8 mouse cellular contexts compared by ENCODE assay signal in the genomic region with DNA sequence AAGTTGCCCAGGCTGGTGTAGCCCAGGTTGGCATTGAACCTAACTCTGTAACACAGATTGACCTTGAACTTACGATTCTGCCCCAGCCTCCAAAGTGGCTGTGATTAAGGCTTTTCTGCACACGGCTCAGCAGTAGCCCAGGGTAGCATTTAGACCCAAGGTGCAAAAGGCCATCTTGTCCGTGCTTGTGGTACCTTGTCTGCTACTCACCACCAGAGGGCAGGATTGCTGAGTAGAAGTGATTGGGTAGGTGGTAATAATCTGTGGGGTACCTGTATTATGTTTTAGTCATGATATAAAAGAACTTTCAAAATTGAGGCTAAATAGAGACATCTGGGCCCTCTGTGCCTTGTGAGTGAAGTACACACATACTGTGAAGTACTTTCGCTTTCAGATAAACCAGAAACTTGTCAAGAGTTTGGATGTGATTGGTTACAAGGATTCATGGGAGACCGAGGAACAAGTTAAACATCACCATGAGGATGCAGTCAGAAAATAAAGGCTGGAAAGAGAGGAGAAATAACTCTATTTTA. TPM values are rescaled to one million over a fixed set of nuclear protein-coding genes. Genes with fewer than 3 reads are reported as not detected.
DNase-seq lines count a peak whose midpoint lies in the region; ATAC-seq and TF ChIP-seq lines count a peak whose summit lies in the region.
"Had no signal": no experiment of that assay in that cellular context is flagged by ENCODE, and none has a peak within 500 bp of the region (broad histone marks: within the 10 kb centered on the region; RNA-seq: fewer than 3 reads in every experiment).

No protein-coding gene starts in this region.

- no peak overlapping the region for H3K27ac ChIP-seq in kidney, adult 2 months (ENCODE audit: insufficient read depth, low read depth, low read length)
- no peak overlapping the region for H3K27ac ChIP-seq in kidney, embryonic 15.5 days
- no peak overlapping the region for H3K27ac ChIP-seq in ES-Bruce4 (ENCODE audit: insufficient read depth, low read length)
- H3K27ac ChIP-seq in heart, postnatal 0 days (ENCODE audit: low read depth), result no peak overlapping the region
- no peak overlapping the region for H3K27ac ChIP-seq in limb, embryonic 14.5 days (replicated peaks; ENCODE audit: low read depth, low read length)
- no peak overlapping the region for H3K27ac ChIP-seq in stomach, postnatal 0 days (replicated peaks)

- H3K36me3 ChIP-seq in kidney, adult 2 months (ENCODE audit: control insufficient read depth, insufficient read depth, low read length), result no peaks in the 10 kb centered on the region; the same call in 1 of the 2 replicates
- H3K36me3 ChIP-seq in kidney, embryonic 15.5 days, result peaks cover 79% of the 10 kb centered on the region
- no peaks in the 10 kb centered on the region; the same call in 1 of the 2 replicates for H3K36me3 ChIP-seq in ES-Bruce4 (ENCODE audit: control insufficient read depth, insufficient read depth, low read length, poor library complexity, severe bottlenecking)
- H3K36me3 ChIP-seq in heart, postnatal 0 days (replicated peaks; ENCODE audit: control insufficient read depth, insufficient read depth, low read length), result peaks cover 37% of the 10 kb centered on the region
- peaks cover 80% of the 10 kb centered on the region for H3K36me3 ChIP-seq in limb, embryonic 14.5 days (ENCODE audit: control insufficient read depth, insufficient read depth, low read length)
- H3K36me3 ChIP-seq in stomach, postnatal 0 days (ENCODE audit: control insufficient read depth, insufficient read depth, low read length), result peaks cover 10% of the 10 kb centered on the region

- no peak overlapping the region for H3K9ac ChIP-seq in kidney, embryonic 15.5 days
- no peak overlapping the region for H3K9ac ChIP-seq in ES-Bruce4 (ENCODE audit: low read depth, poor library complexity, severe bottlenecking)
- H3K9ac ChIP-seq in heart, postnatal 0 days (replicated peaks; ENCODE audit: low read depth, low read length), result no peak overlapping the region
- no peak overlapping the region for H3K9ac ChIP-seq in limb, embryonic 14.5 days (ENCODE audit: low read depth, low read length, severe bottlenecking)
- no peak overlapping the region for H3K9ac ChIP-seq in stomach, postnatal 0 days (ENCODE audit: low read length)

- H3K4me1 ChIP-seq in kidney, adult 2 months (ENCODE audit: control insufficient read depth, insufficient read depth, low read length), result no peaks in the 10 kb centered on the region
- H3K4me1 ChIP-seq in kidney, embryonic 15.5 days, result no peaks in the 10 kb centered on the region
- H3K4me1 ChIP-seq in ES-Bruce4 (ENCODE audit: control insufficient read depth, insufficient read depth, low read length), result no peaks in the 10 kb centered on the region
- H3K4me1 ChIP-seq in heart, postnatal 0 days (ENCODE audit: control insufficient read depth, insufficient read depth), result no peaks in the 10 kb centered on the region
- H3K4me1 ChIP-seq in limb, embryonic 14.5 days (ENCODE audit: control insufficient read depth, insufficient read depth, low read length), result no peaks in the 10 kb centered on the region
- H3K4me1 ChIP-seq in stomach, postnatal 0 days (replicated peaks; ENCODE audit: control insufficient read depth, insufficient read depth), result no peaks in the 10 kb centered on the region

- TF ChIP-seq CTCF in kidney, adult 2 months (conservative IDR thresholded peaks at IDR 0.05; ENCODE audit: insufficient read depth, insufficient read length, low read depth, low read length), result peak; percentile 70
- peak; percentile 62 for TF ChIP-seq CTCF in ES-Bruce4 (IDR thresholded peaks at IDR 0.05; ENCODE audit: low read depth, low read length)
- TF ChIP-seq CTCF in heart, postnatal 0 days (IDR thresholded peaks at IDR 0.05; ENCODE audit: low read depth), result peak; percentile 79
- peak; percentile 81 for TF ChIP-seq CTCF in stomach, postnatal 0 days (IDR thresholded peaks at IDR 0.05; ENCODE audit: low read depth)

- no peaks in the 10 kb centered on the region for H3K9me3 ChIP-seq in kidney, embryonic 15.5 days (replicated peaks)
- H3K9me3 ChIP-seq in ES-Bruce4 (replicated peaks; ENCODE audit: control insufficient read depth, insufficient read depth, low read length, poor library complexity, severe bottlenecking), result no peaks in the 10 kb centered on the region
- H3K9me3 ChIP-seq in heart, postnatal 0 days (replicated peaks; ENCODE audit: control insufficient read depth, low read length), result no peaks in the 10 kb centered on the region
- H3K9me3 ChIP-seq in limb, embryonic 14.5 days (ENCODE audit: control insufficient read depth, low read length), result no peaks in the 10 kb centered on the region
- H3K9me3 ChIP-seq in stomach, postnatal 0 days (ENCODE audit: control insufficient read depth, low read length), result no peaks in the 10 kb centered on the region

- peak; percentile 58 for DNase-seq in kidney, adult 2 months
- peak; percentile 31 to 37 for DNase-seq in adrenal gland, adult 18-20 months (ENCODE audit: low spot score in 2 of 2)
- DNase-seq in heart, postnatal 0 days (ENCODE audit: low spot score), result peak; percentile 40
- peak; percentile 23 for DNase-seq in limb, embryonic 14.5 days (ENCODE audit: low spot score)
- DNase-seq in stomach, postnatal 0 days (ENCODE audit: low spot score), result peak; percentile 22

- H3K4me2 ChIP-seq in kidney, embryonic 15.5 days, result no peak overlapping the region
- H3K4me2 ChIP-seq in heart, postnatal 0 days (ENCODE audit: low read depth, low read length), result no peak overlapping the region
- no peak overlapping the region for H3K4me2 ChIP-seq in limb, embryonic 14.5 days (replicated peaks; ENCODE audit: low read depth, low read length, severe bottlenecking)
- H3K4me2 ChIP-seq in stomach, postnatal 0 days (replicated peaks; ENCODE audit: low read depth), result no peak overlapping the region

- no peaks in the 10 kb centered on the region for H3K27me3 ChIP-seq in kidney, adult 2 months (replicated peaks; ENCODE audit: control insufficient read depth, insufficient read depth, low read length)
- H3K27me3 ChIP-seq in kidney, embryonic 15.5 days, result no peaks in the 10 kb centered on the region
- no peaks in the 10 kb centered on the region for H3K27me3 ChIP-seq in ES-Bruce4 (ENCODE audit: control insufficient read depth, insufficient read depth, low read length, poor library complexity, severe bottlenecking)
- no peaks in the 10 kb centered on the region for H3K27me3 ChIP-seq in heart, postnatal 0 days (ENCODE audit: control insufficient read depth, insufficient read depth, low read length)
- no peaks in the 10 kb centered on the region for H3K27me3 ChIP-seq in limb, embryonic 14.5 days (ENCODE audit: control insufficient read depth, insufficient read depth, low read length)
- H3K27me3 ChIP-seq in stomach, postnatal 0 days (ENCODE audit: control insufficient read depth, insufficient read depth, low read length), result no peaks in the 10 kb centered on the region

- H3K4me3 ChIP-seq in kidney, adult 2 months (ENCODE audit: insufficient read depth, low read depth, low read length), result no peak overlapping the region
- no peak overlapping the region for H3K4me3 ChIP-seq in kidney, embryonic 15.5 days (replicated peaks)
- H3K4me3 ChIP-seq in ES-Bruce4 (ENCODE audit: low read depth, low read length), result no peak overlapping the region
- no peak overlapping the region for H3K4me3 ChIP-seq in heart, postnatal 0 days (ENCODE audit: low read depth, low read length)
- no peak overlapping the region for H3K4me3 ChIP-seq in limb, embryonic 14.5 days (replicated peaks; ENCODE audit: low read length)
- H3K4me3 ChIP-seq in stomach, postnatal 0 days (ENCODE audit: low read depth, low read length), result no peak overlapping the region
- H3K4me3 ChIP-seq: myocyte had no signal

- no peak for TF ChIP-seq POLR2A in kidney, adult 2 months (IDR thresholded peaks at IDR 0.05; ENCODE audit: low read depth, low read length)
- no peak for TF ChIP-seq POLR2A in ES-Bruce4 (IDR thresholded peaks at IDR 0.05; ENCODE audit: insufficient read depth, low read length)
- TF ChIP-seq POLR2A in limb, embryonic 14.5 days (IDR thresholded peaks at IDR 0.05; ENCODE audit: borderline replicate concordance, extremely low read depth, insufficient read depth, insufficient read length), result no peak

- WGBS in kidney, adult 2 months, result 59% methylated on average over 5 of the region's 5 CpGs
- WGBS in kidney, embryonic 15.5 days, result 71% methylated on average over 5 of the region's 5 CpGs
- 64% methylated on average over 5 of the region's 5 CpGs for WGBS in heart, postnatal 0 days
- 68% methylated on average over 5 of the region's 5 CpGs for WGBS in limb, embryonic 14.5 days
- WGBS in stomach, postnatal 0 days, result 77% methylated on average over 5 of the region's 5 CpGs

- ATAC-seq in kidney, embryonic 15.5 days (replicated peaks; ENCODE audit: low FRiP score), result no peak
- ATAC-seq in heart, postnatal 0 days (ENCODE audit: insufficient read depth, low read depth), result no peak; the same call in 1 of the 2 replicates
- no peak for ATAC-seq in limb, embryonic 14.5 days (ENCODE audit: low FRiP score, low read depth)
- peak; percentile 51; the same call in 1 of the 2 replicates for ATAC-seq in stomach, postnatal 0 days (ENCODE audit: low FRiP score, low TSS enrichment)

- no peak for TF ChIP-seq EP300 in ES-Bruce4 (IDR thresholded peaks at IDR 0.05; ENCODE audit: insufficient read depth, low read depth, low read length)
- TF ChIP-seq EP300 in heart, postnatal 0 days (IDR thresholded peaks at IDR 0.05; ENCODE audit: low read depth), result no peak
- no peak for TF ChIP-seq EP300 in stomach, postnatal 0 days (optimal IDR thresholded peaks at IDR 0.05)

RNA-seq across cellular contexts. Expression of a gene that starts 37.3 kb away (rescaled TPM):
- 0.27 and 1.8 TPM in 2 replicates for polyA plus RNA-seq in kidney, adult 2 months (2012; rRNA removed)
- polyA plus RNA-seq in kidney, embryonic 15.5 days (2015; fragmentation: Nextera tagmentation; extraction: Ambion mirVana), result 0.50 and 0.78 TPM in 2 replicates
- polyA plus RNA-seq in ES-Bruce4 (2011; ENCODE audit: insufficient read depth, insufficient read length, low read depth, missing spikeins), result 0.12 TPM in 1 of 2 replicates, not detected in the other
- total RNA-seq in adrenal gland, adult 18-20 months (2021), result under 1 TPM; 0.23 to 0.54 TPM
- total RNA-seq in heart, postnatal 0 days (2014; rRNA removed; ENCODE audit: low replicate concordance), result 0.34 and 2.8 TPM in 2 replicates
- 0.32 and 0.41 TPM in 2 replicates for polyA plus RNA-seq in heart, postnatal 0 days (2015; fragmentation: Nextera tagmentation; extraction: Ambion mirVana)
- 1.4 and 2.0 TPM in 2 replicates for polyA plus RNA-seq in limb, embryonic 14.5 days (2012; rRNA removed)
- polyA plus RNA-seq in limb, embryonic 14.5 days (2014; fragmentation: Nextera tagmentation; extraction: Ambion mirVana), result 1.7 and 2.0 TPM in 2 replicates
- 0.47 and 0.51 TPM in 2 replicates for polyA plus RNA-seq in stomach, postnatal 0 days (2015; fragmentation: Nextera tagmentation; extraction: Ambion mirVana)
